Mouse (Mus musculus): ENCODE measurements around the gene Cacna1d. TPM values are rescaled to one million over a fixed set of nuclear protein-coding genes. Genes with fewer than 3 reads are reported as not detected.

Gene Cacna1d
- total and polyA plus RNA-seq, 3 experiments: 0.04 to 0.66 (median 0.08) TPM

- DNase-seq (ENCODE audit: extremely low read depth): no peak
- TF ChIP-seq POLR2A (IDR thresholded peaks at IDR 0.05; ENCODE audit: low read depth, low read length) (no peak), UBTF (IDR thresholded peaks at IDR 0.05; ENCODE audit: low read depth, low read length) (no peak), PAX5 (IDR thresholded peaks at IDR 0.05; ENCODE audit: low read length) (no peak), MEF2A (IDR thresholded peaks at IDR 0.05; ENCODE audit: borderline replicate concordance, low read depth, low read length) (no peak), ZKSCAN1 (IDR thresholded peaks at IDR 0.05; ENCODE audit: borderline replicate concordance, low read depth, low read length) (no peak), NRF1 (IDR thresholded peaks at IDR 0.05; ENCODE audit: low read depth, low read length) (no peak), RCOR1 (conservative IDR thresholded peaks at IDR 0.05; ENCODE audit: low read depth, low read length) (no peak), MAFK (IDR thresholded peaks at IDR 0.05; ENCODE audit: insufficient replicate concordance, low read length) (no peak), POLR2AphosphoS2 (IDR thresholded peaks at IDR 0.05; ENCODE audit: low read depth, low read length) (no peak), TCF12 (IDR thresholded peaks at IDR 0.05; ENCODE audit: low read depth, low read length) (no peak), ETS1 (conservative IDR thresholded peaks at IDR 0.05; ENCODE audit: low read depth, low read length) (no peak), ZC3H11A (IDR thresholded peaks at IDR 0.05; ENCODE audit: low read depth, low read length) (no peak), TBP (conservative IDR thresholded peaks at IDR 0.05; ENCODE audit: low read depth, low read length) (no peak), JUND (conservative IDR thresholded peaks at IDR 0.05; ENCODE audit: low read depth, low read length) (no peak), ZNF384 (IDR thresholded peaks at IDR 0.05; ENCODE audit: low read depth, low read length) (no peak), CHD1 (IDR thresholded peaks at IDR 0.05; ENCODE audit: low read depth, low read length) (no peak), MXI1 (IDR thresholded peaks at IDR 0.05; ENCODE audit: low read depth, low read length) (no peak), SIN3A (IDR thresholded peaks at IDR 0.05; ENCODE audit: low read length) (no peak), GABPA (IDR thresholded peaks at IDR 0.05; ENCODE audit: insufficient replicate concordance, low read depth, low read length) (no peak)
- Histone ChIP-seq H3K4me2 (ENCODE audit: insufficient read depth, low read depth, poor library complexity, severe bottlenecking) (no peak overlapping the region), H3K27ac (ENCODE audit: insufficient read depth, low read depth) (no peak overlapping the region), H3K79me2 (replicated peaks; ENCODE audit: control insufficient read depth, extremely low read depth, insufficient read depth, poor library complexity, severe bottlenecking) (no peaks in the 10 kb centered on the region), H3K9ac (ENCODE audit: insufficient read depth, low read depth) (no peak overlapping the region), H3K27me3 (replicated peaks) (no peaks in the 10 kb centered on the region), H3K9me3 (replicated peaks; ENCODE audit: low read length) (no peaks in the 10 kb centered on the region), H3K4me3 (replicated peaks in 1 of 3; ENCODE audit: low read depth in 2 of 3, low read length in 2 of 3, poor library complexity in 1 of 3) (no peak overlapping the region), H3K4me1 (ENCODE audit: control insufficient read depth in 1 of 2, insufficient read depth in 2 of 2) (peaks cover 3 to 20% of the 10 kb centered on the region in 2 experiments), H3K36me3 (replicated peaks in 1 of 2; ENCODE audit: control insufficient read depth in 1 of 2, insufficient read depth in 1 of 2, low read length in 1 of 2) (no peaks in the 10 kb centered on the region)
- in situ Hi-C loops (cut with MboI; ENCODE audit: low pct_ligation_motif_present, low pct_unique_long_range_greater_than_20kb, low sequenced_read_pairs): no loop called here
- dilution Hi-C loops (cut with MboI; ENCODE audit: extremely low pct_ligation_motif_present, extremely low pct_unique_long_range_greater_than_20kb, low sequenced_read_pairs): no loop called here
Observed at GRCm38 (mm10) chr14:30138379-30138964, 352.8 kb downstream of the Cacna1d start.

GRCm38 (mm10) chr14:30137961-30138360, 353.3 kb downstream of the Cacna1d start:
- H3K27ac ChIP-seq (ENCODE audit: insufficient read depth, low read depth): no peak overlapping the region
- H3K4me2 ChIP-seq (ENCODE audit: insufficient read depth, low read depth, poor library complexity, severe bottlenecking): no peak overlapping the region
- H3K4me3 ChIP-seq (replicated peaks in 1 of 3; ENCODE audit: low read depth in 2 of 3, low read length in 2 of 3, poor library complexity in 1 of 3): no peak overlapping the region
- TF ChIP-seq NELFE (IDR thresholded peaks at IDR 0.05; ENCODE audit: low read depth, low read length) (no peak), PAX5 (IDR thresholded peaks at IDR 0.05; ENCODE audit: low read length) (no peak), CHD1 (IDR thresholded peaks at IDR 0.05; ENCODE audit: low read depth, low read length) (no peak)
- H3K9ac ChIP-seq (ENCODE audit: insufficient read depth, low read depth): no peak overlapping the region
- H3K36me3 ChIP-seq (replicated peaks in 1 of 2; ENCODE audit: control insufficient read depth in 1 of 2, insufficient read depth in 1 of 2, low read length in 1 of 2): no peaks in the 10 kb centered on the region
- dilution Hi-C loops (cut with MboI; ENCODE audit: extremely low pct_ligation_motif_present, extremely low pct_unique_long_range_greater_than_20kb, low sequenced_read_pairs) (no loop called here), in situ Hi-C loops (cut with MboI; ENCODE audit: low pct_ligation_motif_present, low pct_unique_long_range_greater_than_20kb, low sequenced_read_pairs) (no loop called here)
- H3K4me1 ChIP-seq (ENCODE audit: control insufficient read depth in 1 of 2, insufficient read depth in 2 of 2): peaks cover 3 to 25% of the 10 kb centered on the region in 2 experiments
- no peaks in the 10 kb centered on the region for H3K79me2 ChIP-seq (replicated peaks; ENCODE audit: control insufficient read depth, extremely low read depth, insufficient read depth, poor library complexity, severe bottlenecking)
- no peak for DNase-seq (ENCODE audit: extremely low read depth)
- H3K9me3 ChIP-seq (replicated peaks; ENCODE audit: low read length): no peaks in the 10 kb centered on the region
- H3K27me3 ChIP-seq (replicated peaks): no peaks in the 10 kb centered on the region

All from CH12.LX (cell line).